Mouse (Mus musculus): ENCODE measurements around the gene Asic3.

DNA sequence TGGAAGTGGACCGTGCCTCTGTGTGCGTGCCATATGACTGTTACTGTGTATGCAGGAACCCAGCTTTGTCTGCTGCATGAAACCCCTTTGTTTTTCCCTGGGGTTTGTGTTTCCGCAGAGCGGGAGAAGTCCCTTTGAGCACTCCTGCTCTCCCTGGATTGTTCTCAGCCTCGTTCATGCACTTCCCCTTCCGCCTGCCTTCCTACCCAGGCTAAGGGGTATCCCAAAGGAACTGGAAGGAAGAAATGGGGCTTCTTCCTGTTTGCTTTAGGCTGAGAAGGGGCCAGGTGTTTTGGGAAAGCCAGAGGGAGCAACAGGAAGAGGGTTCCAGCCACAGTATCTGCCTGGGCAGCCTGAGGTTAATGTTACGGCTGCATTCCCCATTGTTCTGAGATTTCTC lies 42.4 kb downstream of the Asic3 start:
- no peak for TF ChIP-seq TCF12 (IDR thresholded peaks at IDR 0.05; ENCODE audit: insufficient read depth, poor library complexity, severe bottlenecking)
- no peak for TF ChIP-seq SRF (IDR thresholded peaks at IDR 0.05; ENCODE audit: control insufficient read depth, insufficient read length, low read depth)
- TF ChIP-seq E2F4 (IDR thresholded peaks at IDR 0.05; ENCODE audit: insufficient read depth) = no peak
- TF ChIP-seq MAX (IDR thresholded peaks at IDR 0.05; ENCODE audit: low read depth) = no peak

All from myocyte (in vitro differentiated cells).